Comparison of ENCODE assay signal across 17 mouse cellular contexts in the genomic region with DNA sequence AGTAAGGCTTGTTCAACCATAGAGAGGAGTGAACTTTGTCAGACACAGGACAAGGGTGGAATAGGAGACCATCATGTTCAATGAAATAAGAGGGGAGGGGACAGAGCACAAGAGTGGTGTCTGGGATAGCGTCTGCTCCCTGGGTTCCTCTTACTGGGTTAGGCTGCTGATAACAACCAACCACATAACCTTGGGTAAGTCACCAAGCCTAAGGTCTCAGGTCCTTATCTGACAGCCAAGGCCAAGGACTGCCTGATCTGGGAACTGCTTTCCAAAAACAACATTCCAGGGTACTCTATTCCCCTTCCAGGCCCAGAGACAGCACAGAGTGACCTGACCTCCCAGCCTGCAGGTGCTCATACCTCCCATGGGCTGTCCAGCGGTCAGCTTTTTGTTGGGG.
"Had no signal": no experiment of that assay in that cellular context is flagged by ENCODE, and none has a peak within 500 bp of the region (broad histone marks: within the 10 kb centered on the region; RNA-seq: fewer than 3 reads in every experiment).

No protein-coding gene starts in this region.

- ATAC-seq: midbrain, embryonic 15.5 days had no signal

- H3K27ac ChIP-seq: kidney, embryonic 15.5 days; left cerebral cortex, adult 2 months; liver, embryonic 13.5 days; midbrain, embryonic 12.5 days; midbrain, embryonic 15.5 days; neural tube, embryonic 12.5 days; neural tube, embryonic 15.5 days had no signal

- H3K27me3 ChIP-seq: kidney, embryonic 15.5 days; liver, embryonic 13.5 days; midbrain, embryonic 12.5 days; midbrain, embryonic 15.5 days; neural tube, embryonic 12.5 days; neural tube, embryonic 15.5 days had no signal

- H3K4me3 ChIP-seq: kidney, embryonic 15.5 days; left cerebral cortex, adult 2 months; liver, embryonic 13.5 days; midbrain, embryonic 12.5 days; midbrain, embryonic 15.5 days; neural tube, embryonic 12.5 days; neural tube, embryonic 15.5 days had no signal

- H3K36me3 ChIP-seq: liver, embryonic 13.5 days; midbrain, embryonic 12.5 days; midbrain, embryonic 15.5 days; neural tube, embryonic 12.5 days; neural tube, embryonic 15.5 days had no signal

- DNase-seq: kidney, adult 8-10 months; kidney, postnatal 10 days; kidney, postnatal 36 days; layer of hippocampus, postnatal 36 days; liver, embryonic 13.5 days; lung, embryonic 14.5 days; lung, postnatal 10 days; lung, postnatal 36 days; thymus, adult 2 months; thymus, postnatal 14 days; thymus, postnatal 4 days had no signal

- H3K9me3 ChIP-seq: kidney, embryonic 15.5 days; liver, embryonic 13.5 days; midbrain, embryonic 12.5 days; midbrain, embryonic 15.5 days; neural tube, embryonic 12.5 days; neural tube, embryonic 15.5 days had no signal

- H3K4me1 ChIP-seq: liver, embryonic 13.5 days; midbrain, embryonic 12.5 days; midbrain, embryonic 15.5 days; neural tube, embryonic 12.5 days; neural tube, embryonic 15.5 days had no signal

- H3K9ac ChIP-seq: kidney, embryonic 15.5 days; liver, embryonic 13.5 days; lung, embryonic 14.5 days; midbrain, embryonic 12.5 days; midbrain, embryonic 15.5 days; neural tube, embryonic 12.5 days; neural tube, embryonic 15.5 days had no signal
